Comparison of ENCODE assay signal across 9 mouse cellular contexts in genomic region chr6:4418941-4419351, GRCm38 (mm10).
A peak's percentile ranks its signal among the peaks of the same experiment; 100 is the strongest.
DNase-seq lines count a peak whose midpoint lies in the region; ATAC-seq lines count a peak whose summit lies in the region.
"Had no signal": no experiment of that assay in that cellular context is flagged by ENCODE, and none has a peak within 500 bp of the region (broad histone marks: within the 10 kb centered on the region; RNA-seq: fewer than 3 reads in every experiment).

No protein-coding gene starts in this region.

- no peak overlapping the region for H3K9ac ChIP-seq in heart, embryonic 12.5 days
- H3K9ac ChIP-seq in midbrain, embryonic 13.5 days (replicated peaks): no peak overlapping the region
- H3K9ac ChIP-seq: liver, embryonic 15.5 days had no signal

- peak overlapping the region; percentile 66; the same call in 1 of the 2 replicates for H3K27ac ChIP-seq in heart, embryonic 12.5 days (ENCODE audit: poor library complexity, severe bottlenecking)
- H3K27ac ChIP-seq in midbrain, embryonic 13.5 days: no peak overlapping the region
- H3K27ac ChIP-seq: liver, embryonic 15.5 days had no signal

- no peak overlapping the region for H3K4me2 ChIP-seq in heart, embryonic 12.5 days
- H3K4me2 ChIP-seq in midbrain, embryonic 13.5 days (replicated peaks): no peak overlapping the region
- H3K4me2 ChIP-seq: liver, embryonic 15.5 days had no signal

- peaks cover 10% of the 10 kb centered on the region; the same call in 1 of the 2 replicates for H3K4me1 ChIP-seq in heart, embryonic 12.5 days (replicated peaks)
- peaks cover 13% of the 10 kb centered on the region; the same call in 1 of the 2 replicates for H3K4me1 ChIP-seq in midbrain, embryonic 13.5 days (replicated peaks)
- H3K4me1 ChIP-seq: liver, embryonic 15.5 days had no signal

- no peak overlapping the region for H3K4me3 ChIP-seq in heart, embryonic 12.5 days
- no peak overlapping the region for H3K4me3 ChIP-seq in midbrain, embryonic 13.5 days (replicated peaks)
- H3K4me3 ChIP-seq: liver, embryonic 15.5 days had no signal

- no peaks in the 10 kb centered on the region for H3K9me3 ChIP-seq in heart, embryonic 12.5 days (replicated peaks)
- H3K9me3 ChIP-seq in midbrain, embryonic 13.5 days: no peaks in the 10 kb centered on the region
- H3K9me3 ChIP-seq: liver, embryonic 15.5 days had no signal

- no peaks in the 10 kb centered on the region for H3K36me3 ChIP-seq in heart, embryonic 12.5 days
- H3K36me3 ChIP-seq in midbrain, embryonic 13.5 days: no peaks in the 10 kb centered on the region
- H3K36me3 ChIP-seq: liver, embryonic 15.5 days had no signal

- peak; percentile 26 for DNase-seq in ovary, adult 18-20 months (ENCODE audit: low spot score)
- DNase-seq in ovary, postnatal 10 days (ENCODE audit: low spot score): no peak
- DNase-seq in kidney, postnatal 36 days: peak; percentile 27 to 36
- DNase-seq in thymus, postnatal 36 days: no peak
- DNase-seq in spleen, postnatal 14 days (ENCODE audit: low spot score in 2 of 2): no peak

- H3K27me3 ChIP-seq in heart, embryonic 12.5 days (replicated peaks): no peaks in the 10 kb centered on the region
- no peaks in the 10 kb centered on the region for H3K27me3 ChIP-seq in midbrain, embryonic 13.5 days
- H3K27me3 ChIP-seq: liver, embryonic 15.5 days had no signal

- 0 out of 2 replicates have a peak, but pooled peaks have one; percentile 29 for ATAC-seq in heart, embryonic 12.5 days (ENCODE audit: insufficient number of reproducible peaks, low FRiP score)
- no peak for ATAC-seq in activated CD4-positive, CD25-positive, alpha-beta regulatory T cell, adult 4 months
- no peak for ATAC-seq in midbrain, embryonic 13.5 days

- 54% methylated on average over 5 of the region's 5 CpGs for WGBS in heart, embryonic 12.5 days
- WGBS in midbrain, embryonic 13.5 days: 90% methylated on average over 5 of the region's 5 CpGs

Comparison
In these comparisons a context has a peak if more than half of its experiments do, and no peak if none do; other contexts are left out.
1. DNase-seq: peak in ovary, adult 18-20 months (single experiment) and kidney, postnatal 36 days (2 of 2); none in ovary, postnatal 10 days (single experiment), thymus, postnatal 36 days (0 of 2) and spleen, postnatal 14 days (0 of 2).